Mouse (Mus musculus) CD8-positive naive resting alpha-beta T cell, adult 2 months (primary cell): ENCODE results near the gene Eif4enif1.
"Not testable (repeated sequence)": the region's sequence is repeated elsewhere in the genome, so short reads cannot be mapped to it uniquely, and the experiment has no call there.

ENCODE experiments used
- DNase-seq, 2 experiments: peaks; one replicate each; pipeline ENCODE4 v3.0.0; 2022; ENCODE audit warnings: low read depth in 2 of 2, low spot score in 2 of 2

Eif4enif1 gene

DNA sequence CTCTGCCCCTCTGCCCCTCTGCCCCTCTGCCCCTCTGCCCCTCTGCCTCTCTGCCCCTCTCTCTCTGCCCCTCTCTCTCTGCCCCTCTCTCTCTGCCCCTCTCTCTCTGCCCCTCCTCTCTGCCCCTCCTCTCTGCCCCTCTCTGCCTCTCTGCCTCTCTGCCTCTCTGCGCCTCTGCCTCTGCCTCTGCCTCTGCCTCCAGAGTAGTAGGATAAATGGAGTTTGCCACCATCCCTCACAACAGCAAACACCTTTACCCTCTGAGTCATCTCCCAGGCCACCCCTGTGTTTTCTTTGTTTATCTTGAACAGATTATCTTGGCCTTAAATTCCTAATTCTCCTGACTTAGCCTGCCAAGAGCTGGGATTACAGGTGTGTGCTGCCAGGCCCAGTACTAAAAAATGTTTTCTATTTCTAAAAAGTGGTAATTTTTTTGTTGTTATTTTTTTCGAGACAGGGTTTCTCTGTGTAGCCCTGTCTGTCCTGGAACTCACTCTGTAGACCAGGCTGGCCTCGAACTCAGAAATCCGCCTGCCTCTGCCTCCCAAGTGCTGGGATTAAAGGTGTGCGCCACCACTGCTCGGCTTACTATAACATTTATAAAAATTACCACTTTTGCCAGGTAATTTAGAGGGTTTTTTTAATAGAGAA is 21.6 kb upstream of the Eif4enif1 start:
- not testable (repeated sequence) for DNase-seq

DNA sequence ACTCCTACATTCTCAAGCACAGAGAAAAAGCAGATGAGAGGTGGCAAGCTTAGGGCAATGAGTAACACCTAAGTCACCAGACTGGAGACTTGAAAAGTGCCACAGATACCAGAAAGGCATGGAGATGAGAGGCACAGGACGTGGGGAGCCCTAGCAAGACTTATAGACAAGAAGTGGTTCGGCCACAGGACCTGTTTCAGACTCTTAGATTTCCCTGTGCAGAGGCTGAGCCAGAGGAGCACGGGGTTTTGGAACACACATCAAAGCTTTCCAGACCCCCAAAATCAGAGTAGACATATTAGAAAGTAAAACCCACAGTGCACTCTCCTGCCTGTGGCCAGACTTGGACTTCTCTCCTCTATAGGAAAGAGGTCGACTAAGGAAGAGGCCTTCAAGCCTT is 20.9 kb upstream of the Eif4enif1 start:
- DNase-seq = peak; percentile 82 to 87

DNA sequence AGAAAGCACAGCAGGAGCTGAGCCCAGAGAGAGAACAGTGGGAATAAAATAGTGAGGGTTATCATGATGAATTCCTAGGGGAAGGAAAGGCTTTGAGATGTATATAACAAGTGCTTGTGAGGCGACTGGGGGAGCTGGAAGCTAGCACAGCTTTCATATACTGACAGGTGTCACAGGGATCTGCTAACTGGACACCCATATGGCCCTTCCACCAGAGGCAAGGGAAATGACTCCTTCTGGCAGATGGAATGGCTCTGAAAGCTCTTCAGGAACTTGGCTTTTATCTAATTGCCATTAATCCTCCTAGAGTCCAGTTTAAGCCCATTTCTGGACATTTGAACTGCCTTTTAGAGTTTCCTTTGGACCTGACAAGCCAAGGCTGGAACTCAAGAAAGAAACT is 20.2 kb upstream of the Eif4enif1 start:
- DNase-seq = not testable (repeated sequence)

DNA sequence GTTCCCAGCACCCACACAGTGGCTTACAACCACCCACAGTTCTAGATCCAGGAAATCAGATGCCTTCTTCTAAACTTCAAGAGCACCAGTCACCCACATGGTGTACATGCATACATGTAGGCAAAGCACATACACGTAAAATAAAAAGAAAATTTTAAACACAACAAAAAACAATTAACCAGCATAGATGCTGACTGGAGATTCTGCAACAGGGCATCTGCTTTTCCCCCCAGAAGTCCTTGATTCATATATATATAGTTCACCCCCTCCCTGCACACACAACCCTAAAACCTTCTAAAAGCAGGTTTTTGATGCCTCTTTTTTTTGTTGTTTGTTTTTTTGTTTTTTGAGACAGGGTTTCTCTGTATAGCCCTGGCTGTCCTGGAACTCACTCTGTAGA is 19.5 kb upstream of the Eif4enif1 start:
- DNase-seq = peak; percentile 24 to 28

DNA sequence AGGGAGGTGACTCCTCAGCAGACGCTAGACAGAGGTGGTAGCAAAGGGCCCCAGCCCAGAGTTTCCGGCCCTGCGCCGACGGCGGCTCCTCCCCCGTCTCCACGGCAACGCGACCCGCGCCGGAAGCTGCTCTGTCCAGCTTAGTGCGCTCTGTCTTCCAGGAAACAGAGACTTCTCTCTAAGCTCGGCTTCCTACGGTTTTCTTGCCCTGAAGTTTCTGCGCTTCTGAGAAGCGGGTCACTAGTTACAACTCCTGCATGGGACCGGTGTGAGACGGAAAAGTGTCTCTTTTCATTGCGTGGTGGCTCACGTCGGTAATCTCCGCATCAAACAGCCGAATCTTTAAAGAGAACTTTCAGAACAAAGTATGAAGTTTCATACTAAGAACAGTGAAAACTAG is 8.8 kb upstream of the Eif4enif1 start, which contains the start of gene Sfi1:
TSS of gene Sfi1 (minus strand) at position 101 of the 400 bp plus-strand sequence.
- DNase-seq = no peak

DNA sequence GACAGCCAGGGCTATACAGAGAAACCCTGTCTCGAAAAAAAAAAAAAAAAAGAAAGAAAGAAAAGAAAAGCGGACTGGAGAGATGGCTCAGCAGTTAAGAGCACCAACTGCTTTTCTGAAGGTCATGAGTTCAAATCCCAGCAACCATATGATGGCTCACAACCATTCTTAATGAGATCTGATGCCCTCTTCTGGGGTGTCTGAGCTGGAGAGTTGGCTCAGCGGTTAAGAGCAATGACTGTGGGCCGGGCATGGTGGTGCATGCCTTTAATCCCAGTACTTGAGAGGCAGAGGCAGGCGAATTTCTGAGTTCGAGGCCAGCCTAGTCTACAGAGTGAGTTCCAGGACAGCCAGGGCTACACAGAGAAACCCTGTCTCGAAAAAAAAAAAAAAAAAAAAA is 1.6 kb upstream of the Eif4enif1 start:
- not testable (repeated sequence) for DNase-seq

DNA sequence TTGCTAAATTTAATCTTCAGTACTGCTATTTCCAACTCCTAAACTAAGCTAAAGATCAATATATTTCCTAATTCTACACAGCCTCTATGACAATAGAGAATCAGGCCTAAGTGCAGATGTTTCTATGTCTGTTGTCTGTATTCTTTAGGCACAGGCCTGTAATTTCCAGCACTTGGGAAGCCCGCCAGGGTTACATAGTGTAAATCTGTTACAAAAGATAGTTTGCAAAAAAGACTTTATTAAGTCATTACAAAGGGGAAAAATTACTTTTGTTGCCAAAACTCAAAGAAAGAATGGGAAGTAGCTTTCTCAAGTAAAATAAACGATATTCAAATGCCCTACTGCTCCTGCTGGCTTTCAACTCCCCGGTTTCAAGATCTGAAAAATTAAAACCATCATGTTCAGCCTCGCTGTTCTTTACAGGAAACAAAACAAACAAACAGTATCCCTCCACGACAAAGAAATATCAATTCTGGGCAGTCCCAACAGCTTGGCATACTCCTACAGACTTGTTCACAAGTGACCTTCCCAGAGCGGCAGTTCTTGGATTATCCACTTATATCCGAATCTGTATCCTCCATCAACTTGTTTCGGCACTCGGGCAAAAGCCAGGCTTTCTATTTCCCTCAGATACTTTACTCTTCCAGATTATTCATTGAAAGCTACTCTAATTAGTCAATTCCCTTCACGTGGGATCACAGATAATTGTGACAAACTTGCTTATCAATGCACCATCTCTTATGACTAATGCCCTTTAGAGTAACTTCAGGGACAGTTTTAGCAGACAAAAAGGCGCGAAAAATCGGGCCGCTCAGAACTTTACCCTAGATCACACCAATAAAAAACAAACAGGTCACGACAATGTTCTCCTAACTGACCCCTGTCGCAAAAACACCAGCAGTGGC is 614 bp upstream of the Eif4enif1 start:
- no peak for DNase-seq

DNA sequence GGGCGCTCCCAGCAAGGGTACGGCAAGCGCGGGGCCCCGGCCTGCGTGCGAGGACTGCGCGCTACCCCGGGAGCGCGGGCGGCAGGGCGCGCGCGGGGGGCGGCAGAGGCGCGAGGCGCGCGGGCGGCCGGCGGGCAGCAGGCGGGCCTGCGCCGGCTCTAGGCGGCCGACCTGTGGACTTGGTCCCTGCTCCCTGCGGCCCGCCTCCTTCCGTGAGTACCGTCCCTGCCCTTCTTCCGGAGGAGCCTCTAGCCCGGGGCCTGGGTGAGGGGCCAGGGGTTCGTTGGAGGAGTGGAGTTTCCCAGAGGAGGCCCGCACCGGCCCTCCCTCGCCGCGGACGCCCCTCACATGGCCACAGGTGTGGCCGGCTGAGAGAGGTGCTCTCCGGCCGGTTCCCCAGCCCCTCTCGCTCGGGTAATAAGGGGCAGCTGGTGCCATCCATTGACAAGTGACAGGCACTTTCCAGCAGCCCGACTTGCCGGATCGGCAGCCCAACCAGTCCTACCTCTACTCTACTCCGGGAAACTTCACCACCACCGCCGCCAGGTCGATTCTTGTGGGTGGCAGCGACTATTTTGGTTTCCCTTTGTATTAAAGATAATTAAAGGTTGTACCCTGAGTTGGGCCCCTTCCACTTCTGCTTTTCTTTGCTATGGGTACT is 719 bp downstream of the Eif4enif1 start:
- DNase-seq = peak; percentile 40 to 53

DNA sequence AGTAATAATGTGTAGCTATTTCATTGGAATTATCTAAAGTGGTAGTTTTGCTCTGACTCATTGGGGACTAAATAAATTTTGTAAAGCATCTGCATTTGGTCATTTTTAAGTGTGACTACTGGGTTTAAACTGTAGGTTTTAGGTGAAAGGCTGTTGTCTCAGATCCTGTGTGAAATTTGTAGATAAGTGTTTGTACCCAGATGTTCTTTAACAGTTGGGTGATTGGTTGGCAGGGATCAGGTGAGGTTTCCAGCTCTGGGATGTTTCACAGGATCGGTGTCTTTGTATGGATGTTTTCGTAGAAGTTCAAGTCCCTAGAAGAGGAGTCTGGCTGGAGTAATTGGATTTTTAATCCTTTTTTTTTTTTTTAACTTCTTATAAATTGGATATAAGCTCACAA is 1.6 kb downstream of the Eif4enif1 start:
- DNase-seq = no peak

DNA sequence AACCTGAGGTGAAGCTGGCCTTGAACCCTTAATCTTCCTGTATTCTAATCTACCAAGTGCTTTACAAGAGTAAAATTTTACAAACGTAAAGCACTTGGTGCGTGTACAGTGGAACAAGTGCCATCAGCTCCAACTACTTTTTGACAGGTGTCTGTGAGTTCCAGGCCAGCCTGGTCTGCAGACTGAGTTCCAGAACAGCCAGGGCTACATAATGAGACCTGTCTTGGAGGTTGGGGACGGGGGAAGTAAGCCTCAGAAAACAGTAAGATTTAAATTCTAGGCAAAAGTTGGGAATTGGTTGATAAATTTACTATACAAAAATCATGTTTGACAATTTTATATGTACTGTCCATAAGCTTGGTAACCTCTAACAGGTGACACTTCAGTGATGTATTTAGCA is 3.0 kb downstream of the Eif4enif1 start:
- no peak for DNase-seq

DNA sequence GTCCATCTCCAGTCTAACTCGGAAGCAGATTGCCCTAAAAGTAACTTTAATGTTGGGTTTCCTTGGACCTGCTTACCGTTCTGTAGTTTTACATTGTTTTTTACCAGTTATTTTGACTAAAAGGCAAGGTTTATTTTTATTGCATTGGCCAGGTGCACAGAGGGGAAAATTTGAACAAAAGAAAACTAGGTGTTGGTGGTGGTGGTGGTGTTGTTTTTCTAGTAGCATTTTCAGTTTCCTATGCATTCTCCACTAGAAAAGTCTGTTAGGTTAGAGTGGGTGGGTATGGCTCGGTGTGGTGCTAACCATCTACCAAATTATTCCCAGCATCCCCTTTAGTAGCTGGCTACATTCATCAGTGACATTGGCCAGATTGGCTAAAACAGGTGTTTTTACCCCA is 4.6 kb downstream of the Eif4enif1 start:
- DNase-seq = no peak

DNA sequence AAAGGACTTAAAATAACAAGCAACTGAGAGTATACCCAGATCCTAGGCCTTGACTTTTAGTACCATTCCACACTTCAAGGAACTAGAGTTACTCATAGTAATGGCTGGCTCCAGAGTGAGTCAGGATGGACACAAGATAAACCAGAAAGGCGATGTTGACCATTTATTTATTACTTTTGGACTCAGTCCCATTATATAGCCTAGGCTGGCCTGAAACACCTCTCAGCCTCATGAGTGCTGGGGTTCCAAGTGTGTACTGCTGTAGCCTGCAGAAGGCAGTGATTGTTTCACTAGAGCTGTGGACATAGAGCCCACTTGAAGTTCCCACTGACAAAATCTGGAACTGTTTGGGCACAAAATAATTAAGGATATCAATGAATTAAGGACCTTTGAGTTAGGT is 10.3 kb downstream of the Eif4enif1 start:
- no peak for DNase-seq

DNA sequence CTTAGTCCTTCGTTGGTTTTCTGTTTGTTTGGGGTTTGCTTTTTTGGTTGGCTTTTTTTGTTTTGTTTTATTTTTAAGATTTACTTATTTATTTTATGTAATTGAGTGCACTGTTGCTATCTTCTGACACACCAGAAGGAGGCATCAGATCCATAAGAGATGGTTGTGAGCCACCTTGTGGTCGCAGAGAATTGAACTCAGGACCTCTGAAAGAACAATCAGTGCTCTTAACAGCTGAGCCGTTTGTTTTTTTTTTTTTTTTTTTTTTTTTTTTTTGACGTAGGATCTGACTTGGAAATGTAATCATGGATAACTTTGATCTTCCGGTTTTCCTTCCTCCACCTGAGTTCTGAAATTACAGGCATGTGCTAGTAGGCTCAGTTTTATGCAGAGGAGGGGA is 20.9 kb downstream of the Eif4enif1 start:
- no peak for DNase-seq

DNA sequence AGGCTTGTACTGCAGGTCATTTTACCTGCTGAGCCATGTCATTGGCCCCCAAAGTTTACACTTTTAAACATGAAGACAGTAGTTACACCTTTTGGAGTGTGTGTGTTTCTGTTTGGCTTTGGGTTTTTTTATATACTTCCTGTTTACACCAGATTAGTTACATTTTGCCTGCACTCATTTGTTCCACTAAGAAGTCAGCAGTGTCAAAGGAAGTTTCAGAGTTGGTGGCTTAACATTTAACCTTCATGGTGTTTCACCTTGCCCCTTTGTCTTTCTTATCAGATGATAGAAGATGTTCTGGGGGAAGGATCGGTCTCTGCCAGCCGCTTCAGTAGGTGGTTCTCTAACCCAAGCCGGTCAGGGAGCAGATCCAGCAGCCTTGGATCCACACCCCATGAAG is 24.9 kb downstream of the Eif4enif1 start:
- DNase-seq = no peak

DNA sequence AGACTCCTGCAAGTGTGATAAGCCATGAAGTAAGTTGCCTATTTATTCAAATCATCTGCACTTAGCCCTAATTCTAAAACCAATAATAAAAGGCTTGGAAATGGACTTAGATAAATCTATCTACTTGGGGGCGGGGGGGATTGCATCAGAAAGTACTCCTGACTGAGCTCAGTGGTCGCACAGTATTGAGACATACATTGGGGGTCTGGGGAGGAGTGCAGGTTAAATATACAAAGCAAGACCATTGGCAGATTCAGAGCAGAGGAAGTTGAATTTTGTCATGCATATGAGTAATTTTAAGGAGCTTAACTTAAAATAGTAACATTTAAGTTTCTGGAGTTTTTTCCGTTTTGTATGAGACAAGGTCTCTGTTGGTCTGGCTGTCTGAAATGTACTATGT is 30.1 kb downstream of the Eif4enif1 start:
- no peak for DNase-seq

DNA sequence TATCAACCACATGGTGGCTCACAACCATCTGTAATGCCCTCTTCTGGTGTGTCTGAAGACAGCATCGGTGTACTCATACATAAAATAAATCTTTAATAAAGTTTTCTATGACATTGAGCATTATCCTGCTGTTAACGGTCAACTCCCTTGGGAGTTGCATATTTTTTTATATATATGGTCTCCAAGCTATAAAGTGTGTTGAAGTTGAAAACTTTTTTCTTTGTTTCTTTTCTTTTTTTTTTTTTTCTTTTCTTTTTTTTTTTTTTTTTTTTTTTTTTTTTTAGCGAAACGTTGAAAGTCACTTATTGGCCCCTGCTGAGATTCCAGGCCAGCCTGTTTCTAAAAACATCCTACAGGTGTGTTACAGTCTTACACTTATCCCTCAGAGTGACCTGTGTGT is 31.5 kb downstream of the Eif4enif1 start:
- DNase-seq = no peak

DNA sequence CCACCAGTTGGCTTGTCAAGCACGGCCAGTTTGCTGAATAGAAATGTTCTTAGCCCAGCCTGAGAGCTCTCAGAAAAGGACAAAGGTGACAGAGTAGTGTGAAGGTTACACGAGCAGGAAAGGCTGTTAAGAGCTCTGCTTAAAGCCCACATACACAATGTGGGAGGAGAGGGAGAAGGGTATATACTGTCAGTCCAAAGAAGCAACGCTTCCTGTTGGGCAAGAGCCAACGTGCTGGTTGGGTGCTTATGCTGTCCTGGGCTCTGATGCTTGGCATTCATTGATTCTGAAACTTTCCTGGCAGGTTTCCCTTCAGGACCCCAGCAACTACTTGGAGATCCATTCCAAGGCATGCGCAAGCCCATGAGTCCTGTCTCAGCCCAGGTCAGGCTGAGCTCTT is 33.1 kb downstream of the Eif4enif1 start:
- no peak for DNase-seq

DNA sequence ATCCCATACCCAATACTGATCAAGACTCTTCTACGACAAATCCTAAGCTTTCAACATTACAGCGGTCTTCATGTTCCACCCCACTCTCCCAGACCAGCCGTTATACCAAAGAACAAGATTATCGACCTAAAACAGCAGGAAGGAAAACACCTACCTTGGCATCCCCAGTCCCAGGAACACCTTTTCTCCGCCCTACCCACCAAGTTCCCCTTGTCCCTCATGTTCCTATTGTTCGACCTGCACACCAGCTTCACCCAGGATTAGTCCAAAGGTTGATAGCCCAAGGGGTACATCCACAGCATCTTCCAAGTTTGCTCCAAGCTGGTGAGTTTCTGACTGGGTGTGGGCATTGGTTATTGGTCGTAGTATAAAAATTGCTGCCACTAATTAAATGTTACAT is 40.2 kb downstream of the Eif4enif1 start:
- DNase-seq = no peak

DNA sequence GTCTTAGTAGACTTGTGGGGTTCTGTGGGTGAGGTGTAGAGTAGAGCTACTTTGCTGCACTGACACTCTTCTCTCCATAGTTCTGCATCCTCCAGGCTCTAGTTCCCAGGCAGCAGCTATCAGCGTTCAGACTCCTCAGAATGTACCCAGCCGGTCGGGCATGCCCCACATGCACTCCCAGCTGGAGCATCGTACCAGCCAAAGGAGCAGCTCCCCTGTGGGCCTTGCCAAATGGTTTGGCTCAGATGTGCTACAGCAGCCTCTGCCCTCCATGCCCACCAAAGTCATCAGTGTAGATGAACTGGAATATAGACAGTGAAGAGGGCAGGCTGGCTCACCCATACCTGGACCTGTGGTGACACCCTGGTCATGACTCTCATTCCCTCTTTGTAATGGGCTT is 41.6 kb downstream of the Eif4enif1 start:
- no peak for DNase-seq

DNA sequence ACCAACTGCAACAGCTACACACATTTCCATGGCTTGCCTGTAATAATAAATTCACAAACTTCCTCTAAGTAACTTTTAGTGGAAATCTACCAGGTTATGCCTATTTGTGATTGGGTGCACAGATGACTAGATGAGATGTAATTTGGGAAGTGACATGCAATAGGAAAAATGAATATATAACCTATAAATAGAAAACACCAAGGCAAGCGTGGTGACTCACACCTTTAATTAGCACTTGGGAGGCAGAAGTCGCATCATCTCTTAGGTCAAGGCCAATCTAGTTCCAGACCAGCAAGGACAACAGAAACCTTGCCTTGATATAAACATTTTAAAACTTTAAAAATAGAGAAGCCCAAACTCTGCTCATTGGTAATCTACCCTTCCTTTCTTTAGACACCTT is 45.2 kb downstream of the Eif4enif1 start:
- DNase-seq = no peak

DNA sequence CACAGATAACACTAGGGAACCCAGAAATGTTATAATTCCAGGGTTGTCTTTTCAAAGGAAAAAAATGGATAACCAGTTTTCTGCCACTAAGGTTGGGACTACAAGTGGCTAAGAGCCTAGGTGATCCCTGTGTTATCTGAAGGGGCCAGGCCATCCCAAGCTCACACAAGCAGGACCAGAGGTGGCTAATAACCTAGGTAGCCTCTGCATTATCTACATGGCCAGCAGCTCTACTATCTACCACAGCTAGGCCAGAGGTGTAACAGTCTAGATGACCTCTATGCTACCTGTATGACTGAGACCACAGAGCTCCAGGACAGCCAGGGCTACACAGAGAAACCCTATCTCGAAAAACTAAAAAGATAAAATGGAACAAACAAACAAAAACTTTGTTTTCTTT is 57.3 kb downstream of the Eif4enif1 start:
- DNase-seq = no peak
